Mouse (Mus musculus): ENCODE data around the gene Klc2. TPM values are rescaled to one million over a fixed set of nuclear protein-coding genes. Genes with fewer than 3 reads are reported as not detected.
A peak's percentile ranks its signal among the peaks of the same experiment; 100 is the strongest.

Gene Klc2
- polyA plus RNA-seq, 1 experiment from 2014 or later, result 1.9 TPM

DNA sequence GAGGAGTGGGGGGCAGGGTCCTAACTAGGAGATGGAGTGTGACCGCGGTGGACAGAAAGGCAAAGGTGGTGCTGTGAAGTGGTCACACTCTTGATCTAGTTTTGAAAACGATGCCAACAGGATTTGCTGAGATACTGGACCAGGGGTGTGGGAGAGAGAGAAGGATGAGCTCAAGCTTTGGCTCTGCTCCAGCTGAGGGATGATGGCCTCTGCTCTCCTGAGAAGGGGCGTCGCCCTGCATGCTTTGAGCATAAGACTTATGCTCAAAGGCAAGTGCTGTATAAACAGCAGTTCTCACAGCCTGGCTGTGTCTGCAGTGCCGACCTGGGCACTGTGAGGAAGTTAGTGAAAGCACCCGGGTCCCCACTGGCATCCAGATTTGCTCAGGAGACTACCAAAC is 53.3 kb downstream of the Klc2 start:
- Histone ChIP-seq H3K9ac (ENCODE audit: low read depth, low read length) (no peak overlapping the region), H3K4me1 (ENCODE audit: control insufficient read depth, low read depth, low read length) (peaks cover 34% of the 10 kb centered on the region), H3K4me3 (ENCODE audit: low read depth, low read length) (no peak overlapping the region), H3K36me3 (ENCODE audit: control insufficient read depth, insufficient read depth) (no peaks in the 10 kb centered on the region), H3K9me3 (replicated peaks; ENCODE audit: control insufficient read depth, low read length) (no peaks in the 10 kb centered on the region), H3K27me3 (ENCODE audit: control insufficient read depth, insufficient read depth, low read depth, low read length) (peaks cover 29% of the 10 kb centered on the region), H3K4me2 (ENCODE audit: low read depth, low read length) (no peak overlapping the region), H3K27ac (ENCODE audit: low read length) (no peak overlapping the region)
- no peak for ATAC-seq (ENCODE audit: low read depth)
- 57% methylated on average over 7 of the region's 7 CpGs for WGBS (ENCODE audit: insufficient replicate concordance)

DNA sequence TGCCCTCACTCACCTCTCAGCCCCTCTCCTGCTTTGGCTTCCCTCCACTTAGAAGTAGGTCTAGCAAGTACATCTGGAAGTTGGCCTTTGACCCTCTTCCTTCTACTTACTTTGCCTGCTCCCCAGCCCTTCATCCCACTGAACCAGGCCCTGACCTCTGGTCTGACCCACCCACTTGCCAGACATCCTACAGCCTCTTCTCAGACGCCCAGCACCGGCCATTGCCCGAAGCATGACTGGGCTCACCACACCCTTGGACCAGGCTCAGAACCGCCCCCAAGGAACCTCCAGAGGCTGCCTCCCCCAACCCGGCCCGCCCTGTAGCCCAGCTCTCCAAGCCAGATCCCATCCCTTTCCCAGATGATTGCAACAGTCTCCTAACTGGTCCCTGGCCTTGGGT is 55.9 kb downstream of the Klc2 start:
- 64% methylated on average over 6 of the region's 6 CpGs for WGBS (ENCODE audit: insufficient replicate concordance)
- Histone ChIP-seq H3K27ac (ENCODE audit: low read length) (no peak overlapping the region), H3K4me1 (ENCODE audit: control insufficient read depth, low read depth, low read length) (peaks cover 28% of the 10 kb centered on the region), H3K4me3 (ENCODE audit: low read depth, low read length) (no peak overlapping the region), H3K9ac (ENCODE audit: low read depth, low read length) (no peak overlapping the region), H3K9me3 (replicated peaks; ENCODE audit: control insufficient read depth, low read length) (no peaks in the 10 kb centered on the region), H3K27me3 (ENCODE audit: control insufficient read depth, insufficient read depth, low read depth, low read length) (peaks cover 7% of the 10 kb centered on the region), H3K36me3 (ENCODE audit: control insufficient read depth, insufficient read depth) (no peaks in the 10 kb centered on the region), H3K4me2 (ENCODE audit: low read depth, low read length) (no peak overlapping the region)
- ATAC-seq (ENCODE audit: low read depth), result no peak

DNA sequence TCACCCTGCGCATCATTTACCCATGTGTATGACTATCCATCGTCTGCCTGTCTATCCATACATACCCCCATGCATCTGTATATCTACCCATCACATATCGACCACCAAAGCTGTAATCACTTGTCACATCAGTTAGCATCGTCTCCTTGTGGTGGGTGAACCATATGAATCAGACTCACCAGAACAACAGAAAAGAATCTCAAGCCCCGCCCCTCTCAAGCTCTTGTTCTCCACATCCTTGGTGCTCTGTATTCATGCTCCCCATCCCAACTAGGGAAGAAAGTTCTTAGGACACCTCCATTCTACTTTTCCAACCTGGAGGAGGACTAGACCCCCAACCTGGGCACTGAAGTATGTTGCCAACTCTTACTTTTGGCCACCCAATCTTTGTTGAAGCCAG is 56.3 kb downstream of the Klc2 start:
- no peak overlapping the region for H3K9ac ChIP-seq (ENCODE audit: low read depth, low read length)
- no peak overlapping the region for H3K4me2 ChIP-seq (ENCODE audit: low read depth, low read length)
- no peaks in the 10 kb centered on the region for H3K9me3 ChIP-seq (replicated peaks; ENCODE audit: control insufficient read depth, low read length)
- no peak for ATAC-seq (ENCODE audit: low read depth)
- no peak overlapping the region for H3K27ac ChIP-seq (ENCODE audit: low read length)
- H3K4me1 ChIP-seq (ENCODE audit: control insufficient read depth, low read depth, low read length), result peaks cover 24% of the 10 kb centered on the region
- peaks cover 3% of the 10 kb centered on the region for H3K27me3 ChIP-seq (ENCODE audit: control insufficient read depth, insufficient read depth, low read depth, low read length)
- WGBS (ENCODE audit: insufficient replicate concordance), result 54% methylated on average over 5 of the region's 5 CpGs
- H3K36me3 ChIP-seq (ENCODE audit: control insufficient read depth, insufficient read depth), result no peaks in the 10 kb centered on the region
- H3K4me3 ChIP-seq (ENCODE audit: low read depth, low read length), result no peak overlapping the region

DNA sequence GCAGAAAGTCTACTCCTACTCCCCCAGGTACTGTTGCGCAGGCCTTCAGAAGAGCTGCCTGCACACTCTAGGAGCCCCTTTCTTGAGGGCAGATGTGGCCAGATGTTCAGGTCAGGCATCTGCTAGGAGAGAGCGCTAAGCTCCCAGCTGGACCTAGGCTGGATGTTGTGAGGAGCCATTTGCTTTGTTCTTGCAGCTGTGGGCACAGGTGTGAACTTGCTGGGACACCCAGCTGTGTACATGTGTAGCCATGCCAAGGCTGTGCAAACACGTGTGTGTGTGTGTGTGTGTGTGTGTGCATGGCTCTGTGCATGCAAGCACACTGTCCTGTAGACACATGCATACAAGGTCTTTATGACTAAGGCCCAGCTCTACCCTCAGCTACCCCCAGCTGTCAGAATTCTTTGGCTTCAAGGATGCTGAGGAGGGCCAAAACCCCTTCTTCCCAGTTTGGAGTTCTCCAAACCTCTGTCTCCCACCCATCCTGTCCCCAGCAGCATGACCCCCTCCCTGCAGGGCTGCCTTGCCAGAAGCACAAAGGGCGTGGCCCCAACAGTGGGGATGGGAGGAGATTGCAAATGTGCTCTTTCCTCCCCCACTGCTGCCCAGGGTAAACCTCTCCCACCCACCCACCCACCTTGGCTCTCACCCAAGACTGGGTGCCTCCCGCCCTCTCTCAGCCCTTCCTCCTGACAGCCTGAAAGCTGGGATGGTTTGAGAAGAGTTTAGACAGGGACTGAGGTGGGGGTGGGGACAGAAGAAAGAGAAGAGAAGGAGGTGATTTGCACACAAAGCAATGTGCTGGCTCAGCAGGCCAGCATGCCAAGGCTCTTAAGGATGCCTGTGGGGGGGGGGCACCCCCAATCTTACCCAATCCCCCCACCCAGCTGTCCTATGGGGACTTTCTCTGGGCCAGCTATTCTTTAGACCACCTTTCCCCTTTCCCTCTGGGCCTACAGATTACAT is 57.7 kb downstream of the Klc2 start:
- no peaks in the 10 kb centered on the region for H3K36me3 ChIP-seq (ENCODE audit: control insufficient read depth, insufficient read depth)
- no peak overlapping the region for H3K4me2 ChIP-seq (ENCODE audit: low read depth, low read length)
- peaks cover 23% of the 10 kb centered on the region for H3K4me1 ChIP-seq (ENCODE audit: control insufficient read depth, low read depth, low read length)
- no peak overlapping the region for H3K27ac ChIP-seq (ENCODE audit: low read length)
- WGBS (ENCODE audit: insufficient replicate concordance), result 40% methylated on average over 5 of the region's 5 CpGs
- H3K9me3 ChIP-seq (replicated peaks; ENCODE audit: control insufficient read depth, low read length), result no peaks in the 10 kb centered on the region
- 0 out of 2 replicates have a peak, but pooled peaks have one; percentile 17 for ATAC-seq (ENCODE audit: low read depth)
- no peak overlapping the region for H3K4me3 ChIP-seq (ENCODE audit: low read depth, low read length)
- no peaks in the 10 kb centered on the region; the same call in 1 of the 2 replicates for H3K27me3 ChIP-seq (ENCODE audit: control insufficient read depth, insufficient read depth, low read depth, low read length)
- H3K9ac ChIP-seq (ENCODE audit: low read depth, low read length), result no peak overlapping the region

DNA sequence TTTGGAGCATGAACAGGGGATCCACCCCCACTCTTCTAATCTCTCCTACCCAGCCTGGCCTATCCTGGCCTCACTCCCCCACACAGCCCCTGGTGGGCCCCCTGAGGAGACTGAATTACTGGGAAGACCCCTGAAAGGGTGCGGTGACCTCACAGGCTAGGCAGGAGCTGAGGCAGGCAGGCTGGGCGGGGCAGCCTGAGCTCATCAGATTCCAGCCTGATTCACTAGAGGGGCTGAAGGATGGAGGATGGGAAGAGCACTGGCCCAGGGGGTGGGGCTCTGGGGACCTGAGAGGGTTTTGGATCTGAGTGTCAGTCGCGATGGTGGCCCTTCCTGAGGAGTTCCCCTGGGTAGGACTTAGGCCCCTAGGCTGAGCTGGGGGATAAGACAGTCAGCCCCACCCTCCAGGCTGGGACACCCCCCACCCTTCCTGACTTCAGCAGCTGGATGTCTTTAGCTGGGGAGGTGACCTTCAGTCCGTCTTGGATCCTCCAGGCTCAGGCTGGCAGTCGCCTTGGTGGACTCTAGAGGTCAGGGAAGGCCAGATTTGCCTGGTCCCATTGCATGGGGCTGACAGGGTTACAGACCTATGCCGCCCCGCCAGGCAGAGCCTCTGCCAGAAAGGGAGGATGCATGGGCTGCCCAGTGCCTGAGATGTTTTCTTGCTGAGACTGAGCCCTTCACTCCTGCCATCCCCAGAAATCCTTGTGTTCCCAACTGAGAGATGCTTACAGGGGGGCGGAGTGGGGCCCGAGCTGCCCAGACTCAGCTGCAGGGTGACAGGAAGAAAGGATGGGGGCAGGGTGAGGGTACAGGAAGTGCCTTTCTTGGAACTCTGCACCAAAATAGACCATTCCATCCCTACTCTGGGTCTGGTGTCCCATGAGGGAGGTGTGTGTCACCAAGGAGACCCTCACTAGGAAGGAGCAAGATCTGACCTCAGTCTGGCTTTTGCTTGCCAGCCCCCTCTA is 59.3 kb downstream of the Klc2 start:
- Histone ChIP-seq H3K4me1 (ENCODE audit: control insufficient read depth, low read depth, low read length) (peaks cover 18% of the 10 kb centered on the region), H3K27ac (ENCODE audit: low read length) (no peak overlapping the region), H3K36me3 (ENCODE audit: control insufficient read depth, insufficient read depth) (no peaks in the 10 kb centered on the region), H3K4me3 (ENCODE audit: low read depth, low read length) (no peak overlapping the region), H3K9me3 (replicated peaks; ENCODE audit: control insufficient read depth, low read length) (no peaks in the 10 kb centered on the region), H3K27me3 (ENCODE audit: control insufficient read depth, insufficient read depth, low read depth, low read length) (no peaks in the 10 kb centered on the region), H3K9ac (ENCODE audit: low read depth, low read length) (no peak overlapping the region), H3K4me2 (ENCODE audit: low read depth, low read length) (no peak overlapping the region)
- 21% methylated on average over 10 of the region's 10 CpGs for WGBS (ENCODE audit: insufficient replicate concordance)
- ATAC-seq (ENCODE audit: low read depth), result no peak

DNA sequence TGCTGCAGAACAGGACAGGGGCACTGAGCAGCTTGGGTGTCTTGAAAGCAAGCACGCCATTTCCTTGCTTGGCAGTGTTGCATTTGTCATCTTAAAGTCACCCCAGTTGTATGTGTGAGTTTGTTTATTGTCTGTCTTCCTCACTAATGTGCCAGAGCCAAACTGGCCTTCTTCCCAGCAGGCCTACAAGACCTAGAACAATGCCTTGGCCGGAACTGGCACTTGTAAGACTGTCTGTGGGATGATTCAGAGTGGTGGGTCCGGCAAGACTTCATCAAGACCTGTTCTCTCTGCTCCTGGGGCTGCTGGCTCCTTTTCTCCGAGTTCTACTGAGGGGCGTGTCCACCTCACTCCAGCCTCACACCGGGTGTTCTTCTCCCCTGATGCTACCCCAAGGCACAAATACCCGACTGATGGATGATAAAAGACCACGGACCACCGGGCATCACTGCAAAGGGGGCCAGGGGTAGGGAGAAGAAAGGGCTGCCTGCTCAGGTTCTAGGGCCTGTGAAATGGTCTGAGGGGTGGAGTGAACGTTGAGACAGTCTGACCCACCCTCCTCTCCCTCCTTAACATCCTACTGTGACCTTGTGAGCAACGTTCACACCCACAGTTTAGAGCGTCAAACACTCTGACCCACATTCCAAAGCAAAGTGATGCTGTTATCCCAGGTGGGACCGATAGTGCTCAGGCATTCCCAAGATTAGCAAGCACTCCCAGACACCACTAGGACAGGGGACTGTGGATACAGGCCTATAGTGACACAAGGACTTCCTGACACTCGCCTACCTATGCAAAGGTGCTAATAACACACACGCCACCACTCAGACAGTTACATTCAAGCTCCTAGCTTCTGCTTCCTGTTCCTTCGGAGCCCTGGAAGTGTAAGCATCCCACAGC is 60.2 kb downstream of the Klc2 start:
- 27% methylated on average over 16 of the region's 16 CpGs for WGBS (ENCODE audit: insufficient replicate concordance)
- Histone ChIP-seq H3K27ac (ENCODE audit: low read length) (no peak overlapping the region), H3K4me2 (ENCODE audit: low read depth, low read length) (no peak overlapping the region), H3K9ac (ENCODE audit: low read depth, low read length) (no peak overlapping the region), H3K27me3 (ENCODE audit: control insufficient read depth, insufficient read depth, low read depth, low read length) (peaks cover 6% of the 10 kb centered on the region), H3K4me3 (ENCODE audit: low read depth, low read length) (no peak overlapping the region), H3K4me1 (ENCODE audit: control insufficient read depth, low read depth, low read length) (peaks cover 18% of the 10 kb centered on the region), H3K9me3 (replicated peaks; ENCODE audit: control insufficient read depth, low read length) (no peaks in the 10 kb centered on the region), H3K36me3 (ENCODE audit: control insufficient read depth, insufficient read depth) (no peaks in the 10 kb centered on the region)
- ATAC-seq (ENCODE audit: low read depth), result no peak

Other genes with a start within 250 kb of the Klc2 start
- 0.65 and 1.3 TPM in 2 replicates for gene Actn3, start 240.7 kb downstream of the Klc2 start, polyA plus RNA-seq (2015; fragmentation: Nextera tagmentation; extraction: Ambion mirVana)
- gene Zdhhc24, start 239.9 kb downstream of the Klc2 start, polyA plus RNA-seq (2015; fragmentation: Nextera tagmentation; extraction: Ambion mirVana), result 10.5 and 10.6 TPM in 2 replicates
- 0.95 and 1.2 TPM in 2 replicates for gene Bbs1, start 211.9 kb downstream of the Klc2 start, polyA plus RNA-seq (2015; fragmentation: Nextera tagmentation; extraction: Ambion mirVana)
- gene Dpp3, start 190.3 kb downstream of the Klc2 start, polyA plus RNA-seq (2015; fragmentation: Nextera tagmentation; extraction: Ambion mirVana), result 44.1 and 44.2 TPM in 2 replicates
- 0.29 and 0.31 TPM in 2 replicates for gene Peli3, start 175.4 kb downstream of the Klc2 start, polyA plus RNA-seq (2015; fragmentation: Nextera tagmentation; extraction: Ambion mirVana)
- gene Mrpl11, start 156.4 kb downstream of the Klc2 start, polyA plus RNA-seq (2015; fragmentation: Nextera tagmentation; extraction: Ambion mirVana), result 36.8 and 38.0 TPM in 2 replicates
- gene Npas4, start 128.2 kb downstream of the Klc2 start, polyA plus RNA-seq (2015; fragmentation: Nextera tagmentation; extraction: Ambion mirVana), result not detected in 2 replicates
- 0.82 and 1.6 TPM in 2 replicates for gene Slc29a2, start 94.7 kb downstream of the Klc2 start, polyA plus RNA-seq (2015; fragmentation: Nextera tagmentation; extraction: Ambion mirVana)
- gene B4gat1, start 79.7 kb downstream of the Klc2 start, polyA plus RNA-seq (2015; fragmentation: Nextera tagmentation; extraction: Ambion mirVana), result 8.6 and 9.1 TPM in 2 replicates
- 0.58 TPM in 1 of 2 replicates, not detected in the other for gene AC124502.3, start 79.7 kb downstream of the Klc2 start, polyA plus RNA-seq (2015; fragmentation: Nextera tagmentation; extraction: Ambion mirVana)
- 21.0 and 22.2 TPM in 2 replicates for gene Brms1, start 77.2 kb downstream of the Klc2 start, polyA plus RNA-seq (2015; fragmentation: Nextera tagmentation; extraction: Ambion mirVana)
- 0.13 and 0.35 TPM in 2 replicates for gene Rin1, start 68.1 kb downstream of the Klc2 start, polyA plus RNA-seq (2015; fragmentation: Nextera tagmentation; extraction: Ambion mirVana)
- gene Cd248, start 50.5 kb downstream of the Klc2 start, polyA plus RNA-seq (2015; fragmentation: Nextera tagmentation; extraction: Ambion mirVana), result 2.4 and 3.7 TPM in 2 replicates
- 0.33 and 0.52 TPM in 2 replicates for gene Tmem151a, start 33.0 kb downstream of the Klc2 start, polyA plus RNA-seq (2015; fragmentation: Nextera tagmentation; extraction: Ambion mirVana)
- gene Yif1a, start 30.0 kb downstream of the Klc2 start, polyA plus RNA-seq (2015; fragmentation: Nextera tagmentation; extraction: Ambion mirVana), result 51.2 and 53.1 TPM in 2 replicates
- 0.40 and 0.46 TPM in 2 replicates for gene Cnih2, start 20.0 kb downstream of the Klc2 start, polyA plus RNA-seq (2015; fragmentation: Nextera tagmentation; extraction: Ambion mirVana)
- 79.2 and 88.7 TPM in 2 replicates for gene Rab1b, start 11.5 kb downstream of the Klc2 start, polyA plus RNA-seq (2015; fragmentation: Nextera tagmentation; extraction: Ambion mirVana)
- 6.8 and 8.1 TPM in 2 replicates for gene Pacs1, start 154.6 kb upstream of the Klc2 start, polyA plus RNA-seq (2015; fragmentation: Nextera tagmentation; extraction: Ambion mirVana)
- 103 TPM in 2 replicates for gene Sf3b2, start 176.9 kb upstream of the Klc2 start, polyA plus RNA-seq (2015; fragmentation: Nextera tagmentation; extraction: Ambion mirVana)
- 0.08 TPM in 1 of 2 replicates, not detected in the other for gene Gal3st3, start 179.8 kb upstream of the Klc2 start, polyA plus RNA-seq (2015; fragmentation: Nextera tagmentation; extraction: Ambion mirVana)
- not detected in 2 replicates for gene Catsper1, start 217.2 kb upstream of the Klc2 start, polyA plus RNA-seq (2015; fragmentation: Nextera tagmentation; extraction: Ambion mirVana)
- gene Cst6, start 231.0 kb upstream of the Klc2 start, polyA plus RNA-seq (2015; fragmentation: Nextera tagmentation; extraction: Ambion mirVana), result 0.57 TPM in 1 of 2 replicates, not detected in the other
- 22.4 and 23.5 TPM in 2 replicates for gene Eif1ad, start 248.2 kb upstream of the Klc2 start, polyA plus RNA-seq (2015; fragmentation: Nextera tagmentation; extraction: Ambion mirVana)
- 189 and 214 TPM in 2 replicates for gene Banf1, start 248.6 kb upstream of the Klc2 start, polyA plus RNA-seq (2015; fragmentation: Nextera tagmentation; extraction: Ambion mirVana)